Mouse (Mus musculus) naive thymus-derived CD4-positive, alpha-beta T cell, adult 2 months (primary cell): Measurements from ENCODE around the gene Elp6.

Source experiments
- DNase-seq: peaks from one replicate; pipeline ENCODE4 v3.0.0-alpha.2; 2011; ENCODE audit warnings: low read depth

Gene Elp6

DNA sequence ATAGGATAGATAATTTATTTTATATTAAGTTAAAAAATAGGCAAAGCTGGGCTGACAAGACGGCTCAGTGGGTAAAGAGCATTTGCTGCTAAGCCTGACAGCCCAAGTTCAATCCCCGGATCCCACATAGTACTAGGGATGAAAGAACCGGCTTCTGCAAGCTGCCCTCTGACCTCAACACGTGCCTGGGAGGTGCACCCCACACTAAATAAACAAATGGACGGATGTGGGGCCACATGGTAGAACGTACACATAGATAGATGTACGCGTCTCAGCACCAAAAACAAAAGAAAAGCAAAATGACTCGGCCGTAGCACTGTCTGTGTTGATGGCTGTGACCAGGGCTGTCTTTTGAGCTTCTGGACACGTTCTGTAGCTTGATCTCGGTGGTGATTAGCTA, 56.3 kb downstream of the Elp6 start:
- DNase-seq, result no peak

DNA sequence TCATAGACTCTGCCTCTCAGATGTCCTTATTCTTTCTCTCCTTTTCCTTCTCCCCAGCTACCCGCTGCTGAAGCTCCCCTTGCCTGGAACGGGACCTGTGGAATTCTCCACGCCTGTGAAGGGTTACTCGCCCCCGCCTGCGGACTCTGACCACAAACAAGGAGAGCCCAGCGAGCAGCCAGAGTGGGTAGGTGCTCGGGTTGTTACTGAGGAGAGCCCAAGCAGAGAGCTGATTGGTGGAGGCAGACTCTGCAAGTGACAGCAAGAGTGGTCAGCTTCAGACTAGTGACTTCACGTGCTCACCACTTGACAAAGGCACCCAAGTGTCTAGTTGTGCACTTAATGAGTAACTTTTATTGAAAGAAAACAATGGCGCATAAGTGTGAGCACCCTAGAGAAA, 57.4 kb downstream of the Elp6 start:
- DNase-seq, result no peak

DNA sequence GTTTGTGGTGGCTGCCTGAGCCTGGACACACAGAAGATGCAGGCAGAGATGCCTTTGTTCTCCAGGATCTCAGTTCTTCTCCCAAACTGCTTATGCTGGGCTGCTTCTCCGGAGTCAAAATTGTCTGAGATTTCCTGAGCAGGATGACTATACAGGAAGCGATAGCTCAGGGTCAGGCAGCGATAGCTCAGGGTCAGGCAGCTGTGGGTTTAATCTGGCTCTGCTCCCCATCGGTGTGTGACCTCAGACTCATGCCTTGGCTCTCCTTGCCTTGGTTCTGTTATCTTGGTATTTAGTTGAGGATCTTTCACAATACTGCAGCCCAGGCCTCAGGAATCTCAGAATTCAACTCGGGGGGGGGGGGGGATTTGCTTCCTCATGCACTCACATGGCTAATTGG, 61.8 kb downstream of the Elp6 start:
- no peak for DNase-seq

DNA sequence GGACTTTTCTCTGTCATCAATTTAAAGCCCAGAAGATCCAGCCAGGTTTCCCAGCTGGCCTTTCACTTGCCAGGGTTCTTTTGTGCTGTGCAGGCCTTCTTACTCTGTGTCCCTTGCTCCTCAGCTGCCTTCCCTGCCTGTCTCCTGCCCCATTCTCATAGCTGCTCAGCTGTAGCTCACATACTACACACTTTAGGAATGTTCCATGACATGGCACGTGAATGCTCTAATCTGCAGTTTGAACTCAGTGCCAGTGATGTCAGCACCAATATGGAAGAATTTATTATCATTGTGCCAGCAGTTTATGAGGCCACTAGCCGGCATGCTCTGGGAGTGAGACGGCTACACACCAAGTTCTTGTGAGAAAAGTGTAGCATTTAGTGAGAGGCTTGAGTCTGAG, 64.9 kb downstream of the Elp6 start:
- DNase-seq, result no peak
